Mouse (Mus musculus): ENCODE results near the gene Fbxo47. TPM values are rescaled to one million over a fixed set of nuclear protein-coding genes. Genes with fewer than 3 reads are reported as not detected.

The Fbxo47 gene
- polyA plus RNA-seq, 1 experiment = 0.98 TPM

DNA sequence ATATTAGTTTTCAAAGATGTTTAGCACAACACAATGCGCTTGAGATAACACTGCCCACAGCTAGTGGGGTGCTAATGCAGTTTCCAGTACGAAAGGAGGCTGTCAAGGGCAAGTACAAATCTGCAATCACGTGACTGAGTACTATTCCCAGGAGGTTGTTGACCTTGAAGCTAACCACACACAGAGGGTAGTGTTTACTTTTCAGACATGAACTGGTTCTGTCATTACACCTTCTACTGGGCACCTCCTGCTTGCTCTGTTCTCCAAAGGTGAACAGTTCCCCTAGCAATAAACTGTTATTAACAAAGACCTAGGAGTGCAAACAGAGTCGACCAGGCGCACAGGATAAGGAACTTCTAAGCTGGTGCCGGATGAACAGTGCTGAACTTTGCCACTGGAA is 33.6 kb downstream of the Fbxo47 start:
- 72% methylated on average over 6 of the region's 6 CpGs for WGBS
- H3K4me3 ChIP-seq (replicated peaks; ENCODE audit: insufficient read depth, low read depth, low read length) = no peak overlapping the region
- no peak for DNase-seq
- H3K27me3 ChIP-seq (ENCODE audit: control insufficient read depth, insufficient read depth, low read length) = no peaks in the 10 kb centered on the region
- no peaks in the 10 kb centered on the region for H3K4me1 ChIP-seq (ENCODE audit: control insufficient read depth, insufficient read depth, low read length)
- TF ChIP-seq CTCF (IDR thresholded peaks at IDR 0.05; ENCODE audit: borderline replicate concordance, insufficient read depth, low read depth, low read length) (no peak), POLR2A (IDR thresholded peaks at IDR 0.05; ENCODE audit: borderline replicate concordance, insufficient read depth, low read length) (no peak)
- no peak overlapping the region for H3K27ac ChIP-seq (ENCODE audit: insufficient read depth, low read length)

DNA sequence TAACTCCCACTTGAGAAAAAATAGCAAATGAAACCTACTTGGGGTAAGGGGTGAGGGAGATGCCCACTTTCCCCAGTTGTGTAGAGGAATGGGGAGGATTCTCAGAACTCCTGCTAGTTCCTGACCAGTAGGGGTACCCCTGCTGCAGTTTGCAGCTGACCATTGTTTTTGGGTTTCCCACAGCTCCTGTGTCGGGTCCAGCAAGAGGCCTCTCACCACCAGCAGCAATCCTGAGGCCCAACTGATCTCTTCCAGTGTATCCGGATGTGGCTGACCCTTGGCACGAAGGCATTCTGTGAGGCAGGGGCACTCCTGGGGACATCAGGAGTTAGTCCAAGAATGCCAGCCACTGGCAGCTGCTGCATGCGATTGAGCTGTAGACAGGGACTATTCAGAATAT is 42.0 kb downstream of the Fbxo47 start:
- H3K4me1 ChIP-seq (ENCODE audit: control insufficient read depth, insufficient read depth, low read length) = peaks cover 2% of the 10 kb centered on the region; the same call in 1 of the 2 replicates
- no peaks in the 10 kb centered on the region for H3K27me3 ChIP-seq (ENCODE audit: control insufficient read depth, insufficient read depth, low read length)
- peak; percentile 57 to 65 for DNase-seq
- no peak for TF ChIP-seq POLR2A (IDR thresholded peaks at IDR 0.05; ENCODE audit: borderline replicate concordance, insufficient read depth, low read length)
- no peak for TF ChIP-seq CTCF (IDR thresholded peaks at IDR 0.05; ENCODE audit: borderline replicate concordance, insufficient read depth, low read depth, low read length)
- peak overlapping the region; percentile 82 for H3K4me3 ChIP-seq (replicated peaks; ENCODE audit: insufficient read depth, low read depth, low read length)
- WGBS = 5% methylated on average over 4 of the region's 4 CpGs
- H3K27ac ChIP-seq (ENCODE audit: insufficient read depth, low read length) = peak overlapping the region; percentile 78

DNA sequence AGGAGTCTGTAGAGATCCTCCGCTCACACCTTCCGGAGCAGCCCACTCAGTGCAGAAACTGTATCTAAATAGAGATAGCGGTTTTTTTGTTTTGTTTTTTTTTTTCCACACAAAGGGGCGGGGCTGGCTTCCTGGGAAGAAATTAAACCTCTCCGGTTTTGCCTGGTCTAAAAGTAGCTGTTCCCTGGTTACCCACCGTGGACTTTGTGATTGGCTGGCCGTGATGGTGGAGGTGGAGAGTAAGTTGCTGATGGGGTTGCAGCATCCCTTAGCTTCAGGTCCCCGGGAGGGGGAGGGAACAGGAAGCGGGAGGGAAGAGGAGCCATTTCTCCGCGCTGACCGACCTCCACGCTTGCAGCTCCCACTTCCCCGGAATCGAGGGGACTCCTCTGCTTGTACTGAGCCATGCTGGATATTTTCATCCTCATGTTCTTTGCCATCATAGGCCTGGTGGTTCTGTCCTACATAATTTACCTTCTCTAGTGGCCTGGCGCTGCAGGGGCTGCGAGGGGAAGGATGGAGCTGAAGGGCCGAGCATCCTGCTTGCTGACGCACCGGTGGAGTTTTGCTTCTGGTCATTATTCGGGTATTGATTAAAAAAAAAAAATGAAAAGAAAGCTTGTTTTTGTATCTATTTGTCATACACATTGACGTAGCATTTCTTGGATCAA is 42.8 kb downstream of the Fbxo47 start:
- H3K4me3 ChIP-seq (replicated peaks; ENCODE audit: insufficient read depth, low read depth, low read length) = peak overlapping the region; percentile 82
- DNase-seq = peak; percentile 94 to 98
- TF ChIP-seq CTCF (IDR thresholded peaks at IDR 0.05; ENCODE audit: borderline replicate concordance, insufficient read depth, low read depth, low read length) (no peak), POLR2A (IDR thresholded peaks at IDR 0.05; ENCODE audit: borderline replicate concordance, insufficient read depth, low read length) (peak; percentile 98)
- H3K4me1 ChIP-seq (ENCODE audit: control insufficient read depth, insufficient read depth, low read length) = peaks cover 2% of the 10 kb centered on the region; the same call in 1 of the 2 replicates
- H3K27me3 ChIP-seq (ENCODE audit: control insufficient read depth, insufficient read depth, low read length) = no peaks in the 10 kb centered on the region
- H3K27ac ChIP-seq (ENCODE audit: insufficient read depth, low read length) = peak overlapping the region; percentile 94
- 1% methylated on average over 22 of the region's 22 CpGs for WGBS

DNA sequence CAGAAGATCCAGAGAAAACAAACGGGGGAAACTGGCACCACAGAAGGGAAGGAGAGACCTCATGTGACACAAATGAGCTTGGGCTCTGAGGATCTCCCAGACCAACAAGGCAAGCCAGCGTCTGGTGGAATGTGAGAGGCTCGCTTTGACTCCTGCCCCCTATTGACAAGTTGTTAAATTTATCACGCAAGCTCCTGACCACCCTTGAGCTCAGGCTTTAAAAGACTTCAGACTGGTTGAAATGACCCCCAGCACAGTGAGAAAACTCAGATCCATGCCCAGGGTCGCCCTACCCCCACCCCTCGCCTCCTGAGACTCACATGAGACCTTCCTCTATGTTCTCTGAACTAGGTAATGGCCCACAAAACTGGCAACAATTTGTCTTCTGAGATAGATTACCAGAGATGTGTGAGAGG is 43.4 kb downstream of the Fbxo47 start, which contains the start of gene B230217C12Rik:
Gene B230217C12Rik, plus strand, starts transcription at position 242 of the 416 bp plus-strand sequence.
- DNase-seq = peak; percentile 71 to 78
- TF ChIP-seq POLR2A (IDR thresholded peaks at IDR 0.05; ENCODE audit: borderline replicate concordance, insufficient read depth, low read length) (peak; percentile 11; the same call in 1 of the 2 replicates), CTCF (IDR thresholded peaks at IDR 0.05; ENCODE audit: borderline replicate concordance, insufficient read depth, low read depth, low read length) (peak; percentile 58)
- no peaks in the 10 kb centered on the region for H3K27me3 ChIP-seq (ENCODE audit: control insufficient read depth, insufficient read depth, low read length)
- WGBS = under 1% methylated on average over 6 of the region's 6 CpGs
- H3K4me3 ChIP-seq (replicated peaks; ENCODE audit: insufficient read depth, low read depth, low read length) = peak within 1 kb of the TSS; percentile 82
- H3K27ac ChIP-seq (ENCODE audit: insufficient read depth, low read length) = peak within 1 kb of the TSS; percentile 94
- H3K4me1 ChIP-seq (ENCODE audit: control insufficient read depth, insufficient read depth, low read length) = peaks cover 2% of the 10 kb centered on the region; the same call in 1 of the 2 replicates

DNA sequence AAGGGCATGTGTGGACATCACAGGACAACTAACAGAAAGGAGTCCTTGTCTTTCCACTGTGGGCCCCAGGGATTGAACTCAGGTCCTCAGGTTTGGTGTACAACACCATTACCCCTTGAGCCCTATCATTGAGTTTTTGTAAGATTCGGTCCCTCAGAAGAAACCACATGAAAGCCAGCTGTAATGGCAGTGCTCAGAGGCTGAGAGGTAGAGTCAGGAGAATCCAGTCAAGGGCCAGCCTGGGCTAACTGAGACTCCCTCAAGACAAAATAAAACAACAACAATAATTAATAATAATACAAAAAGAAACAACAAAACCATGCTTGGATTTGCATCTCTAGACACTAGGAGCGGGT is 43.8 kb downstream of the Fbxo47 start:
- peak overlapping the region; percentile 94 for H3K27ac ChIP-seq (ENCODE audit: insufficient read depth, low read length)
- WGBS = 45% methylated on average over 2 of the region's 2 CpGs

DNA sequence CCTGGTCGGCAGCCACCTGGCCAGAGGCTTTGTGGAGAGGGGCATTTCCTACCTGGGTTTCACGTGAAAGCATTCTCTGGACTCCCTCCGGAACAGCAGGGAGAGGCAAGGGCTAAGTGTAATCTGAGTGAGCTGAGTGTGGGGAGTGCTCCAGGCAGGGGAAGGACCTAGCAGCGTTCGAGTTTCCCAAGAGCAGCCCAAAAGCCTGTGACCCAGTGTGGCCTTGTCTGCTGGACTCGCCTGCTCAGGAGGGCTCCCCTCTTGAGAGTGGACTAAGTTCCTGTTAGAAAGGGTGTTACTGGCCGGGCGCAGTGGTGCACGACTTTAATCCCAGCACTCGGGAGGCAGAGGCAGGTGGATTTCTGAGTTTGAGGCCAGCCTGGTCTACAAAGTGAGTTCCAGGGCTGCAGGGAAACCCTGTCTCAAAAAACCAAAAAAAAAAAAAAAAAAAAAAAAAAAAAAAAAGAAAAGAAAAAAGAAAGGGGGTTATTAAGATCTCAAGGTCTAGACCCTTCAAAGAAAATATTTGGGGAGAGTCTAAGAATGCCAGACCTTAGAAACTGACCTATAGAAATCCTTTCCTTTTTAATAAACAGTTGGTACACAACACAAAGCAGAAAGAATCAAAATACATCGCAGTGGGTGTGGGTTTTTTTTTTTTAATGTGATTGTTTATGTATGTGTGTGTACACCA is 44.4 kb downstream of the Fbxo47 start:
- 60% methylated on average over 11 of the region's 11 CpGs for WGBS
- Histone ChIP-seq H3K4me3 (replicated peaks; ENCODE audit: insufficient read depth, low read depth, low read length) (no peak overlapping the region), H3K27me3 (ENCODE audit: control insufficient read depth, insufficient read depth, low read length) (no peaks in the 10 kb centered on the region), H3K4me1 (ENCODE audit: control insufficient read depth, insufficient read depth, low read length) (peaks cover 2% of the 10 kb centered on the region; the same call in 1 of the 2 replicates), H3K27ac (ENCODE audit: insufficient read depth, low read length) (peak overlapping the region; percentile 94; the same call in 1 of the 2 replicates)
- no peak for TF ChIP-seq CTCF (IDR thresholded peaks at IDR 0.05; ENCODE audit: borderline replicate concordance, insufficient read depth, low read depth, low read length)
- TF ChIP-seq POLR2A (IDR thresholded peaks at IDR 0.05; ENCODE audit: borderline replicate concordance, insufficient read depth, low read length) = no peak
- DNase-seq = no peak

More for the DNA sequence above, 43.8 kb downstream of the Fbxo47 start:
- Histone ChIP-seq H3K4me1 (ENCODE audit: control insufficient read depth, insufficient read depth, low read length) (peaks cover 2% of the 10 kb centered on the region; the same call in 1 of the 2 replicates), H3K4me3 (replicated peaks; ENCODE audit: insufficient read depth, low read depth, low read length) (peak overlapping the region; percentile 82), H3K27me3 (ENCODE audit: control insufficient read depth, insufficient read depth, low read length) (no peaks in the 10 kb centered on the region)
- TF ChIP-seq CTCF (IDR thresholded peaks at IDR 0.05; ENCODE audit: borderline replicate concordance, insufficient read depth, low read depth, low read length) (no peak), POLR2A (IDR thresholded peaks at IDR 0.05; ENCODE audit: borderline replicate concordance, insufficient read depth, low read length) (no peak)
- DNase-seq = no peak

DNA sequence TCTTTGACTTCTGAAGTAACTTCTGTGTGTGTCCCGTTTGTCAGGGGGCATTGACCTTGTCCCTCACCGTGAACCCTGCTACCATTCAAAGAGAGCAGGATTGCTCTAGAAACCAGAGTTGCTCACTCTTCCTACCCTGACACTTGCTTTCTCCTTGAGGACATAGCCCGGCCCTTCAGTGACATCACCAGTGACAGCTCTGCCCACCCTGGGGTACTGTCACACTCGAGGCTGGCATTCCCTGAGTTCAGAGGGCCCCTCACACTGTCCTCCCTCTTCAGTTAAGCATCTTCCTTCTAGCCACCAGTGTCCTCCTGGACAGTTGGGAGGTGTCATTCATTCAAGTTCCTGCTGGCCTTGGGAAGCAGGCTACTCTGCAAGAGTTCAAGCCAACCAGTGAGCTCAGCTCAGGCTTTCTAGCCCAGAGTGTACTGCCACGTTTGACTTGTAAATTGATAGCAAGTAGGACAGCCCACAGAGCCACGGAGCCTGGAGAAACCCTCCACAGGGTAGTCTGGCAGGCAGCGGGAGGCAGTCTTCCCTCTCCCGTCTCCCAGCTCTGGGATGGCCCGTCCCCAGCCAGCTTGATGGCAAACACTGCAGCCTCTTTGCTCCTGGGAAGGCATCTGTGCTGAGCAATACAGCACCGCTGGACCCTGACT is 45.0 kb downstream of the Fbxo47 start:
- Histone ChIP-seq H3K27ac (ENCODE audit: insufficient read depth, low read length) (no peak overlapping the region), H3K27me3 (ENCODE audit: control insufficient read depth, insufficient read depth, low read length) (no peaks in the 10 kb centered on the region), H3K4me1 (ENCODE audit: control insufficient read depth, insufficient read depth, low read length) (peaks cover 2% of the 10 kb centered on the region; the same call in 1 of the 2 replicates), H3K4me3 (replicated peaks; ENCODE audit: insufficient read depth, low read depth, low read length) (no peak overlapping the region)
- 39% methylated on average over 10 of the region's 10 CpGs for WGBS
- DNase-seq = no peak
- TF ChIP-seq POLR2A (IDR thresholded peaks at IDR 0.05; ENCODE audit: borderline replicate concordance, insufficient read depth, low read length) (no peak), CTCF (IDR thresholded peaks at IDR 0.05; ENCODE audit: borderline replicate concordance, insufficient read depth, low read depth, low read length) (no peak)
